Mouse (Mus musculus): ENCODE results near the gene Prr3.
"Not testable (repeated sequence)": the region's sequence is repeated elsewhere in the genome, so short reads cannot be mapped to it uniquely, and the experiment has no call there.

Gene Prr3

GRCm38 (mm10) chr17:35979401-35980362 is at the start of gene Prr3, which contains the start of gene Gnl1:
Prr3 (minus strand) TSS chr17:35980236.
Gnl1 (plus strand) TSS chr17:35979851.
- peak; percentile 88 to 91 for DNase-seq (ENCODE audit: low spot score in 2 of 2)

GRCm38 (mm10) chr17:36028879-36029619 is 49.0 kb upstream of the Prr3 start:
- no peak for DNase-seq (ENCODE audit: low spot score in 2 of 2)

- no peak for DNase-seq (ENCODE audit: low spot score in 2 of 2)
Observed at GRCm38 (mm10) chr17:36027663-36028062, 47.6 kb upstream of the Prr3 start.

GRCm38 (mm10) chr17:36025901-36026300 is 45.9 kb upstream of the Prr3 start:
- DNase-seq (ENCODE audit: low spot score in 2 of 2): no peak

GRCm38 (mm10) chr17:36025197-36025596 is 45.2 kb upstream of the Prr3 start:
- no peak for DNase-seq (ENCODE audit: low spot score in 2 of 2)

GRCm38 (mm10) chr17:36023710-36024654 is 43.9 kb upstream of the Prr3 start:
- DNase-seq (ENCODE audit: low spot score in 2 of 2): peak; percentile 42 to 58

- no peak for DNase-seq (ENCODE audit: low spot score in 2 of 2)
Observed at GRCm38 (mm10) chr17:36022922-36023321, 42.9 kb upstream of the Prr3 start.

- DNase-seq (ENCODE audit: low spot score in 2 of 2): no peak
Observed at GRCm38 (mm10) chr17:36022098-36022497, 42.1 kb upstream of the Prr3 start.

- no peak for DNase-seq (ENCODE audit: low spot score in 2 of 2)
Observed at GRCm38 (mm10) chr17:36021309-36021708, 41.3 kb upstream of the Prr3 start.

GRCm38 (mm10) chr17:36020191-36021073 is 40.4 kb upstream of the Prr3 start, which contains the start of gene H2-T24:
H2-T24 (minus strand) TSS chr17:36020560.
- DNase-seq (ENCODE audit: low spot score in 2 of 2): peak; percentile 66 to 70

GRCm38 (mm10) chr17:36019519-36019918 is 39.5 kb upstream of the Prr3 start:
- DNase-seq (ENCODE audit: low spot score in 2 of 2): no peak

- DNase-seq (ENCODE audit: low spot score in 2 of 2): no peak
Observed at GRCm38 (mm10) chr17:36018979-36019378, 38.9 kb upstream of the Prr3 start.

GRCm38 (mm10) chr17:36017046-36017445 is 37.0 kb upstream of the Prr3 start:
- no peak for DNase-seq (ENCODE audit: low spot score in 2 of 2)

GRCm38 (mm10) chr17:36014977-36015376 is 34.9 kb upstream of the Prr3 start:
- no peak for DNase-seq (ENCODE audit: low spot score in 2 of 2)

GRCm38 (mm10) chr17:36004409-36004808 is 24.4 kb upstream of the Prr3 start:
- not testable (repeated sequence) for DNase-seq (ENCODE audit: low spot score in 2 of 2)

- no peak for DNase-seq (ENCODE audit: low spot score in 2 of 2)
Observed at GRCm38 (mm10) chr17:36003331-36003730, 23.3 kb upstream of the Prr3 start.

- no peak for DNase-seq (ENCODE audit: low spot score in 2 of 2)
Observed at GRCm38 (mm10) chr17:36001966-36002365, 21.9 kb upstream of the Prr3 start.

GRCm38 (mm10) chr17:36001121-36001897 is 21.3 kb upstream of the Prr3 start:
- no peak for DNase-seq (ENCODE audit: low spot score in 2 of 2)

- no peak for DNase-seq (ENCODE audit: low spot score in 2 of 2)
Observed at GRCm38 (mm10) chr17:36000349-36000748, 20.3 kb upstream of the Prr3 start.
